Mouse (Mus musculus): Measurements from ENCODE around the gene Rapgefl1. TPM values are rescaled to one million over a fixed set of nuclear protein-coding genes. Genes with fewer than 3 reads are reported as not detected.
A peak's percentile ranks its signal among the peaks of the same experiment; 100 is the strongest.

The Rapgefl1 gene
- total RNA-seq, 1 experiment = 0.98 TPM

- Histone ChIP-seq H3K4me1 (ENCODE audit: control insufficient read depth in 2 of 2, insufficient read depth in 2 of 2, low read length in 2 of 2, poor library complexity in 1 of 2) (peaks cover 4 to 20% of the 10 kb centered on the region in 2 experiments; a peak in 1 of 4 replicates), H3K9me3 (ENCODE audit: control insufficient read depth, insufficient read depth, low read depth, low read length) (no peaks in the 10 kb centered on the region), H3K4me3 (ENCODE audit: insufficient read depth in 1 of 2, low read depth in 1 of 2, low read length in 2 of 2, poor library complexity in 1 of 2, severe bottlenecking in 1 of 2) (no peak overlapping the region; a peak in 1 of 4 replicates), H3K27ac (ENCODE audit: insufficient read depth, low read depth, low read length, poor library complexity, severe bottlenecking) (no peak overlapping the region), H3K9ac (ENCODE audit: insufficient read depth, low read depth, low read length, poor library complexity, severe bottlenecking) (peak overlapping the region; percentile 32; the same call in 1 of the 2 replicates), H3K36me3 (ENCODE audit: control insufficient read depth, insufficient read depth, low read length, poor library complexity, severe bottlenecking) (no peaks in the 10 kb centered on the region)
- TF ChIP-seq CHD2 (IDR thresholded peaks at IDR 0.05; ENCODE audit: low read depth, low read length) (no peak), ZC3H11A (IDR thresholded peaks at IDR 0.05; ENCODE audit: borderline replicate concordance, low read depth, low read length) (no peak), ZNF384 (IDR thresholded peaks at IDR 0.05; ENCODE audit: low read depth, low read length) (no peak), HCFC1 (IDR thresholded peaks at IDR 0.05; ENCODE audit: borderline replicate concordance, insufficient read depth, low read length) (no peak), MAFK (IDR thresholded peaks at IDR 0.05; ENCODE audit: insufficient read depth, low read depth, low read length) (no peak)
- DNase-seq (ENCODE audit: low read depth, low spot score) = no peak
- in situ Hi-C loops (cut with MboI; ENCODE audit: low sequenced_read_pairs in 2 of 2, unreplicated experiment in 2 of 2) = no loop called here
These were observed 10.4 kb downstream of the Rapgefl1 start for GRCm38 (mm10) chr11:98846865-98847604.

GRCm38 (mm10) chr11:98849196-98849894, 12.8 kb downstream of the Rapgefl1 start:
- Histone ChIP-seq H3K36me3 (ENCODE audit: control insufficient read depth, insufficient read depth, low read length, poor library complexity, severe bottlenecking) (no peaks in the 10 kb centered on the region), H3K9me3 (ENCODE audit: control insufficient read depth, insufficient read depth, low read depth, low read length) (no peaks in the 10 kb centered on the region), H3K4me3 (ENCODE audit: insufficient read depth in 1 of 2, low read depth in 1 of 2, low read length in 2 of 2, poor library complexity in 1 of 2, severe bottlenecking in 1 of 2) (peak overlapping the region; percentile 3 to 8; a peak in 2 of 4 replicates), H3K27ac (ENCODE audit: insufficient read depth, low read depth, low read length, poor library complexity, severe bottlenecking) (no peak overlapping the region), H3K4me1 (ENCODE audit: control insufficient read depth in 2 of 2, insufficient read depth in 2 of 2, low read length in 2 of 2, poor library complexity in 1 of 2) (peaks cover 4 to 20% of the 10 kb centered on the region in 2 experiments; a peak in 1 of 4 replicates), H3K9ac (ENCODE audit: insufficient read depth, low read depth, low read length, poor library complexity, severe bottlenecking) (no peak overlapping the region)
- TF ChIP-seq CHD2 (IDR thresholded peaks at IDR 0.05; ENCODE audit: low read depth, low read length) (no peak), HCFC1 (IDR thresholded peaks at IDR 0.05; ENCODE audit: borderline replicate concordance, insufficient read depth, low read length) (no peak), ZNF384 (IDR thresholded peaks at IDR 0.05; ENCODE audit: low read depth, low read length) (no peak), MAFK (IDR thresholded peaks at IDR 0.05; ENCODE audit: insufficient read depth, low read depth, low read length) (no peak), ZC3H11A (IDR thresholded peaks at IDR 0.05; ENCODE audit: borderline replicate concordance, low read depth, low read length) (no peak)
- DNase-seq (ENCODE audit: low read depth, low spot score) = no peak
- in situ Hi-C loops (cut with MboI; ENCODE audit: low sequenced_read_pairs in 2 of 2, unreplicated experiment in 2 of 2) = no loop called here

GRCm38 (mm10) chr11:98850100-98851093, 13.8 kb downstream of the Rapgefl1 start:
- Histone ChIP-seq H3K27ac (ENCODE audit: insufficient read depth, low read depth, low read length, poor library complexity, severe bottlenecking) (no peak overlapping the region), H3K4me3 (ENCODE audit: insufficient read depth in 1 of 2, low read depth in 1 of 2, low read length in 2 of 2, poor library complexity in 1 of 2, severe bottlenecking in 1 of 2) (no peak overlapping the region)
- no peak for DNase-seq (ENCODE audit: low read depth, low spot score)

GRCm38 (mm10) chr11:98854116-98854515, 17.5 kb downstream of the Rapgefl1 start:
- Histone ChIP-seq H3K9me3 (ENCODE audit: control insufficient read depth, insufficient read depth, low read depth, low read length) (no peaks in the 10 kb centered on the region), H3K9ac (ENCODE audit: insufficient read depth, low read depth, low read length, poor library complexity, severe bottlenecking) (no peak overlapping the region), H3K4me1 (ENCODE audit: control insufficient read depth in 2 of 2, insufficient read depth in 2 of 2, low read length in 2 of 2, poor library complexity in 1 of 2) (peaks cover 3 to 16% of the 10 kb centered on the region in 2 experiments; a peak in 2 of 4 replicates), H3K4me3 (ENCODE audit: insufficient read depth in 1 of 2, low read depth in 1 of 2, low read length in 2 of 2, poor library complexity in 1 of 2, severe bottlenecking in 1 of 2) (no peak overlapping the region), H3K36me3 (ENCODE audit: control insufficient read depth, insufficient read depth, low read length, poor library complexity, severe bottlenecking) (no peaks in the 10 kb centered on the region), H3K27ac (ENCODE audit: insufficient read depth, low read depth, low read length, poor library complexity, severe bottlenecking) (no peak overlapping the region)
- DNase-seq (ENCODE audit: low read depth, low spot score) = no peak
- in situ Hi-C loops (cut with MboI; ENCODE audit: low sequenced_read_pairs in 2 of 2, unreplicated experiment in 2 of 2) = no loop called here
- TF ChIP-seq ZNF384 (IDR thresholded peaks at IDR 0.05; ENCODE audit: low read depth, low read length) (no peak), CHD2 (IDR thresholded peaks at IDR 0.05; ENCODE audit: low read depth, low read length) (no peak), MAFK (IDR thresholded peaks at IDR 0.05; ENCODE audit: insufficient read depth, low read depth, low read length) (no peak), HCFC1 (IDR thresholded peaks at IDR 0.05; ENCODE audit: borderline replicate concordance, insufficient read depth, low read length) (no peak), ZC3H11A (IDR thresholded peaks at IDR 0.05; ENCODE audit: borderline replicate concordance, low read depth, low read length) (no peak)

More at GRCm38 (mm10) chr11:98850100-98851093, 13.8 kb downstream of the Rapgefl1 start:
- Histone ChIP-seq H3K36me3 (ENCODE audit: control insufficient read depth, insufficient read depth, low read length, poor library complexity, severe bottlenecking) (no peaks in the 10 kb centered on the region), H3K9me3 (ENCODE audit: control insufficient read depth, insufficient read depth, low read depth, low read length) (no peaks in the 10 kb centered on the region), H3K4me1 (ENCODE audit: control insufficient read depth in 2 of 2, insufficient read depth in 2 of 2, low read length in 2 of 2, poor library complexity in 1 of 2) (peaks cover 4 to 20% of the 10 kb centered on the region in 2 experiments; a peak in 1 of 4 replicates), H3K9ac (ENCODE audit: insufficient read depth, low read depth, low read length, poor library complexity, severe bottlenecking) (no peak overlapping the region)
- TF ChIP-seq ZC3H11A (IDR thresholded peaks at IDR 0.05; ENCODE audit: borderline replicate concordance, low read depth, low read length) (no peak), HCFC1 (IDR thresholded peaks at IDR 0.05; ENCODE audit: borderline replicate concordance, insufficient read depth, low read length) (no peak), CHD2 (IDR thresholded peaks at IDR 0.05; ENCODE audit: low read depth, low read length) (no peak), MAFK (IDR thresholded peaks at IDR 0.05; ENCODE audit: insufficient read depth, low read depth, low read length) (no peak), ZNF384 (IDR thresholded peaks at IDR 0.05; ENCODE audit: low read depth, low read length) (no peak)
- in situ Hi-C loops (cut with MboI; ENCODE audit: low sequenced_read_pairs in 2 of 2, unreplicated experiment in 2 of 2) = no loop called here
